Mouse (Mus musculus) hindbrain, embryonic 10.5 days (tissue): ENCODE measurements around the gene Mau2. TPM values are rescaled to one million over a fixed set of nuclear protein-coding genes. Genes with fewer than 3 reads are reported as not detected.

ENCODE experiments used
- DNase-seq: peaks from one replicate; pipeline ENCODE4 v3.0.0-alpha.2; 2017; ENCODE audit warnings: low spot score
- H3K27ac ChIP-seq: fragments of 300-500 bp; sonication (generic); 2 replicates; pipeline ENCODE4 v1.5.1; 2016; ENCODE audit warnings: mild to moderate bottlenecking, moderate library complexity
- H3K27me3 ChIP-seq: fragments of 300-500 bp; sonication (generic); 2 replicates; pipeline ENCODE4 v1.6.1; 2016; ENCODE audit warnings: mild to moderate bottlenecking; ENCODE audit not compliant: poor library complexity, insufficient read depth, severe bottlenecking
- H3K36me3 ChIP-seq: fragments of 300-500 bp; sonication (generic); 2 replicates; pipeline ENCODE4 v1.6.1; 2016; ENCODE audit warnings: mild to moderate bottlenecking, moderate library complexity
- H3K4me1 ChIP-seq: fragments of 300-500 bp; sonication (generic); replicated peaks from 2 replicates; pipeline ENCODE4 v1.6.1; 2016; ENCODE audit warnings: mild to moderate bottlenecking
- H3K4me3 ChIP-seq: fragments of 300-500 bp; sonication (generic); 2 replicates; pipeline ENCODE4 v1.5.1; 2016; ENCODE audit warnings: mild to moderate bottlenecking, moderate library complexity
- H3K9me3 ChIP-seq: fragments of 300-500 bp; sonication (generic); 2 replicates; pipeline ENCODE4 v1.6.1; 2016; ENCODE audit warnings: mild to moderate bottlenecking, moderate library complexity
- WGBS: fragments of 180-500 bp; shearing (Covaris S2); methylation state at CpG from one replicate; pipeline ENCODE4 v1.1.7; 2016; 5-methylcytosine and 5-hydroxymethylcytosine counted together
- polyA plus RNA-seq: library from polyadenylated mRNA; unstranded; fragments of >200 nt; fragmentation: Nextera tagmentation; extraction: Ambion mirVana; gene quantifications from 2 replicates; pipeline ENCODE4 v1.2.1, GENCODE M21; 2016

The Mau2 gene
- 62.6 and 66.8 TPM in 2 replicates for polyA plus RNA-seq

DNA sequence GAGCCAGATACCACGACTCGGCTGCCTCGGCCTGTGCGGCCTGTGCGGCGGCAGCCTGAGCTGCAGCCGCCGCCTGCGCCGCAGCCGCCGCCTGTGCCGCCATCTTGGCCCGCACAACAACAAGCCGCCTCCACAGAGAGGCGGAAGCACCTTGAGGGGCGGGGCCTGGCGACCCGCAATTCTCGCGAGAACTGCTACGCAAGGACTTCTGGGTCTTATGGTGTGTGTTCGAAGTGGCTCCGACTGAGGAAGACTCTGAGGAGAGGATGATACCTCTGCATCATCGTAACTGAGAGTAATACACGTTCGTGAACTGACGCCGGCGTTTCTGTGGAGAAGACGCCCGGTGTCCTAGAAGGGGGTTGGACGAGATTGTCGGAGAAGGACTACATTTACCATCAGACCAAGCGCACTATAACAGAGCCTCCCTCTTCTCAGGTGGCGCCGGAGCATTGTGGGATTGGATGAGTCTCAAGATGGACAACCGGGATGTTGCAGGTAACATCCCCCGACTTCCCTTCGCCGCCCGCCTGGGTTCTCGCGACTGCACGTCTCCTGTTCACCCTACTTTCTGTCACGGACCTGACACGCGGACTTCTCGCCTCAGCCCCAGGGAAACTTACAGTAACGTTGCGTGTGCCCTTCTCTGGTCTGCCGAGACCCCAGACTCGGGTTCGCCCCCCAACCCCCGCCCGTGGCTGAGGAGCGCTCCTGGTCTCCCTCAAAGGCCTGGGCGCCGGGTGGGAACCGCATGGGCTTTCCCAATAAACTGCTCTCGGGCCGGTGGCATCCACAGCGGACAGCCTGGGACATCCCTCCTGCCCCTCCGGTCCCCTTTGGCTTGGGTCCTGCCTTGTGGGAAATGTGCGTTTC lies at the start of gene Mau2, which contains the start of gene Sugp1:
TSS of gene Mau2 (minus strand) at position 152 of the 873 bp plus-strand sequence.
TSS of gene Sugp1 (plus strand) at position 231 of the 873 bp plus-strand sequence.
- H3K27ac ChIP-seq = peak within 1 kb of the TSS; percentile 93
- H3K4me1 ChIP-seq = peaks cover 40% of the 10 kb centered on the region
- DNase-seq = peak; percentile 97
- no peaks in the 10 kb centered on the region for H3K27me3 ChIP-seq
- peaks cover 10% of the 10 kb centered on the region; the same call in 1 of the 2 replicates for H3K36me3 ChIP-seq
- no peaks in the 10 kb centered on the region for H3K9me3 ChIP-seq
- under 1% methylated on average over 65 of the region's 65 CpGs for WGBS
- H3K4me3 ChIP-seq = peak within 1 kb of the TSS; percentile 88

DNA sequence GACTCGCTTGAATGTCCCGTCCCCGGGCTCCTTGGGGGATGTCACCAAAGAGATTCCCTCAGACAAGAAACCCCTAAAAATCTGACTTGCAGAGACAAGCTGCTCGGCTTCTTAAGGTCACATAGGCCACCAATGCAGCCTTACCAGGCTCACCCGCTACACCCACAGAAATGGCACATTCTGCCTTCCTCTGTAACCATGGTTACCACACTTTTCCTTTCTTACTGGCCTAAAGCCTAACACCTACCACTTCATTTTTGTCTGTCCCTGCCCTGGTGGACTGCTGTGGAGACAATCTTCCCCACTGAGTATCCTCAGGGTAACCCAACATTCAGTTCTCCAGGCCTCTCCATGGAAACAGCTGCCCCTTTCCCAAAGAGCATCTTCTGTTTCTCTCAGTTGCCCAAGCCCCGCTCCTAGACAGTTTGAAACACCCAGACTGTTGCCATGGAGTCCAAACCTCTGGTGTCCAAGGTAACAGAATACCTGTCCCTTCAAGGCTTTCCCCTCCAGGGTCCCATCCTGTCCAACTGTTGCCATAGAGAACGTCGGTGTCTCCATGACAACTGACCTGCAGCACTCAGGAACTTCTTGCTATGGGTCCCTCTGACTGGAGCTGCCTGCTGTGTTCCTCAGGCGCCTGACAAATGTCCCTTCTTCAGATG lies 46.9 kb upstream of the Mau2 start:
- Histone ChIP-seq H3K9me3 (no peaks in the 10 kb centered on the region), H3K36me3 (no peaks in the 10 kb centered on the region), H3K4me1 (peaks cover 37% of the 10 kb centered on the region), H3K4me3 (no peak overlapping the region), H3K27ac (no peak overlapping the region), H3K27me3 (peaks cover 89% of the 10 kb centered on the region)
- DNase-seq = peak; percentile 31
- WGBS = 42% methylated on average over 9 of the region's 9 CpGs

DNA sequence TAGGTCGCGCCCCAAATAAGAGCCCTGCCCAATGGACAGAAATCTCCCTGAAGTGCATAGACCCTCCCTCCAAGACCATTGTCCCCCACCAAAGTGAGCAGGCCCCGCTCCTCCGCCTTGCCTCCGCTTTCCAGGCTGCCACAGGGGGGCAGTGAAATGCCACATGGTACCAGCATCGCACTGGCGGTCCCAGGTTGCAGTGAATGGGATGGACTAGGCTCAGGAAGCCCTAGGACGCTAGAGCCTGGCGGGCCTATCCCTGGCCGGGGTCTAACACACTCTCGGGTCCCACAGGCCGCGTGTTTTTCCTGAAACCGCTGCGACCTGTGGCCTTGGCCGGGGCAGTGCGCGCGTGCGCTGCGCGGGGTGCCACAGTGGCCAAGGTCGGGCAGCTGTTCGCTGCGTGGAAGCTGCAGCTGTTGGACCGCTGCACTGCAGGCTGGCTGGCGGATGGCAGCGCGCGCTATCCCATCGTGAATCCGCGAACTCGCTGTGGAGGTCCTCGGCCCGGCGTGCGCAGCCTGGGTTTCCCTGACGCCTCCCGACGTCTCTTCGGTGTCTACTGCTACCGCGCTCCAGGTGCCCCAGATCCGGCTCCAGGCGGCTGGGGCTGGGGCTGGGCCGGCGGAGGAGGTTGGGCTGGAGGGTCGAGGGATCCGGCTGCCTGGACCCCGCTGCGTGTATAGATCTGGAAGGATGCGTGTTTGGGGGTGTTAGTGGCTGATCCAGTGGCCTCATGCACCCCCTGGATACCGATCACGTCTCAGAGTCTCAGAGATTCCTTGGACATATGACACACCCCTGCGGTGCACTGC lies 45.5 kb upstream of the Mau2 start:
- WGBS = 3% methylated on average over 56 of the region's 56 CpGs
- DNase-seq = peak; percentile 79
- Histone ChIP-seq H3K4me1 (peaks cover 51% of the 10 kb centered on the region), H3K27me3 (peaks cover 91% of the 10 kb centered on the region), H3K4me3 (peak overlapping the region; percentile 54), H3K27ac (peak overlapping the region; percentile 60; the same call in 1 of the 2 replicates), H3K9me3 (no peaks in the 10 kb centered on the region), H3K36me3 (no peaks in the 10 kb centered on the region)

- H3K36me3 ChIP-seq = no peaks in the 10 kb centered on the region
- H3K4me3 ChIP-seq = no peak overlapping the region
- H3K9me3 ChIP-seq = no peaks in the 10 kb centered on the region
- H3K4me1 ChIP-seq = peaks cover 52% of the 10 kb centered on the region
- 1% methylated on average over 7 of the region's 7 CpGs for WGBS
- DNase-seq = no peak
- H3K27ac ChIP-seq = no peak overlapping the region
- H3K27me3 ChIP-seq = peaks cover 99% of the 10 kb centered on the region
Observed at GRCm38 (mm10) chr8:70087237-70087636, 44.7 kb upstream of the Mau2 start.

- Histone ChIP-seq H3K36me3 (no peaks in the 10 kb centered on the region), H3K4me1 (peaks cover 52% of the 10 kb centered on the region), H3K27ac (no peak overlapping the region), H3K9me3 (no peaks in the 10 kb centered on the region), H3K4me3 (no peak overlapping the region), H3K27me3 (peaks cover 100% of the 10 kb centered on the region)
- DNase-seq = no peak
- WGBS = 45% methylated on average over 1 of the region's 1 CpGs
Observed at GRCm38 (mm10) chr8:70086151-70086550, 43.6 kb upstream of the Mau2 start.

- H3K27me3 ChIP-seq = peaks cover 83% of the 10 kb centered on the region
- WGBS = 2% methylated on average over 71 of the region's 71 CpGs
Observed at GRCm38 (mm10) chr8:70084191-70085065, 41.9 kb upstream of the Mau2 start.

GRCm38 (mm10) chr8:70083285-70083684 lies 40.8 kb upstream of the Mau2 start, which contains the start of gene Hapln4:
Hapln4 (plus strand) TSS chr8:70083457.
- Histone ChIP-seq H3K4me1 (peaks cover 36% of the 10 kb centered on the region), H3K9me3 (no peaks in the 10 kb centered on the region), H3K27ac (no peak within 1 kb of the TSS), H3K4me3 (peak within 1 kb of the TSS; percentile 52), H3K36me3 (no peaks in the 10 kb centered on the region), H3K27me3 (peaks cover 71% of the 10 kb centered on the region)
- under 1% methylated on average over 26 of the region's 26 CpGs for WGBS
- DNase-seq = peak; percentile 77

More at GRCm38 (mm10) chr8:70084191-70085065, 41.9 kb upstream of the Mau2 start:
- Histone ChIP-seq H3K4me1 (peaks cover 42% of the 10 kb centered on the region), H3K4me3 (peak overlapping the region; percentile 52), H3K9me3 (no peaks in the 10 kb centered on the region), H3K36me3 (no peaks in the 10 kb centered on the region), H3K27ac (no peak overlapping the region)
- peak; percentile 46 for DNase-seq

DNA sequence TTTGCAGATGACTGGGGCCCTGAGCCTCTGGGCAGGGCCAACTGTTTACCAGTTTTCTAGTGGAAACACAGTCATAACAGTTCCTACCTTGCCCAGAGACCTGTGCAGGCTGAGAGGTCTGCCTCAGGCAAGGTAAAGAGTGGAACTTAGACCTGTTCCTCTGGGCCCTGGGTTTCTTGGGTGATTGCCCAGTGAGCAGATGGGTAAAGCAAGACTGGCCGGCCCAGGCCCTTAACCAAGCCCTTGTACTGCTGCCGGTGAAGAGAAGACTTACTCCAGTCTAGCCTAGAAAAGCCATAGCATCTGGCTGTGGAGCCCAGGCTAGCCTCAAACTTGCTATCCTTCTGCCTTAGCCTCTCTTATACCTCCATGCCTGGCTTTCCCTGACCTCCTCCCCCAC lies 39.4 kb upstream of the Mau2 start:
- Histone ChIP-seq H3K9me3 (no peaks in the 10 kb centered on the region), H3K4me1 (peaks cover 24% of the 10 kb centered on the region), H3K27me3 (peaks cover 58% of the 10 kb centered on the region), H3K4me3 (no peak overlapping the region), H3K36me3 (0 out of 2 replicates have a peak, but pooled peaks cover 2% of the 10 kb centered on the region), H3K27ac (no peak overlapping the region)
- DNase-seq = no peak
- 93% methylated on average over 2 of the region's 2 CpGs for WGBS

GRCm38 (mm10) chr8:70073682-70074081 lies 31.1 kb upstream of the Mau2 start:
- peaks cover 19% of the 10 kb centered on the region for H3K27me3 ChIP-seq
- H3K4me1 ChIP-seq = peaks cover 10% of the 10 kb centered on the region
- H3K36me3 ChIP-seq = peaks cover 40% of the 10 kb centered on the region
- no peak overlapping the region for H3K27ac ChIP-seq
- WGBS = 90% methylated on average over 1 of the region's 1 CpGs
- no peak overlapping the region for H3K4me3 ChIP-seq
- no peaks in the 10 kb centered on the region for H3K9me3 ChIP-seq
- no peak for DNase-seq

DNA sequence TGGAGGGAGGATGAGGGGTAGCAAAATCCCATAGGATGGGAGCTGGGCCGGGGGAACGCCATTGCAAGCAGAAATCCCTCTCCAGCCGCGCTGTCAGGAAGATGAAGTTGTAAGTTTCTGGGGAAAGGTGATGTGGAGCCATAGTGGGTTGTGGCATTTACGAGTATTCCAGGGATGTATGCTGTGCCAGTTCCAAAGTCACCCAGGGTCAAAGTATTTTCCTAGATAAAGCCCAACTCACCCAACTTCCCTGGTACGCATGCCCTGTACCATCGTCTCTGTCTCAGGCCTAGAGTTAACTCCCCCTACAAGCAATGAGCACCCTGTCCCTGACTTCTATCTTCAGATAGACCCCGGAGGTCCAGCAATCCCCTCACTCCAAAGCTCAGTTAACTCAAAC lies 30.6 kb upstream of the Mau2 start:
- Histone ChIP-seq H3K9me3 (no peaks in the 10 kb centered on the region), H3K4me3 (peak overlapping the region; percentile 34; the same call in 1 of the 2 replicates), H3K27me3 (peaks cover 19% of the 10 kb centered on the region), H3K4me1 (peaks cover 10% of the 10 kb centered on the region), H3K36me3 (peaks cover 46% of the 10 kb centered on the region), H3K27ac (no peak overlapping the region)
- DNase-seq = no peak
- 68% methylated on average over 8 of the region's 8 CpGs for WGBS

- Histone ChIP-seq H3K27ac (no peak within 1 kb of the TSS), H3K27me3 (peaks cover 19% of the 10 kb centered on the region), H3K4me1 (peaks cover 10% of the 10 kb centered on the region), H3K4me3 (peak within 1 kb of the TSS; percentile 34), H3K9me3 (no peaks in the 10 kb centered on the region), H3K36me3 (peaks cover 52% of the 10 kb centered on the region)
- DNase-seq = no peak
- 15% methylated on average over 24 of the region's 27 CpGs for WGBS
Observed at GRCm38 (mm10) chr8:70072441-70073069, 30.0 kb upstream of the Mau2 start, which contains the start of gene Tm6sf2. Tm6sf2 (plus strand) TSS chr8:70072924.
